Mouse (Mus musculus) kidney, adult 8-10 months (tissue): ENCODE measurements at regions not wholly inside any gene's neighbourhood (a gene's known extent, or its start where the extent isn't known, plus 50 kb on each side); places are given as distances from the start of the nearest gene placed in this dataset.
A peak's percentile ranks its signal among the peaks of the same experiment; 100 is the strongest.

Experiments
- DNase-seq, 2 experiments: peaks; one replicate each; pipeline ENCODE4 v3.0.0; 2022

- DNase-seq: no peak
Observed at GRCm38 (mm10) chr17:49149896-49150295, 217.7 kb downstream of the Lrfn2 start.

DNA sequence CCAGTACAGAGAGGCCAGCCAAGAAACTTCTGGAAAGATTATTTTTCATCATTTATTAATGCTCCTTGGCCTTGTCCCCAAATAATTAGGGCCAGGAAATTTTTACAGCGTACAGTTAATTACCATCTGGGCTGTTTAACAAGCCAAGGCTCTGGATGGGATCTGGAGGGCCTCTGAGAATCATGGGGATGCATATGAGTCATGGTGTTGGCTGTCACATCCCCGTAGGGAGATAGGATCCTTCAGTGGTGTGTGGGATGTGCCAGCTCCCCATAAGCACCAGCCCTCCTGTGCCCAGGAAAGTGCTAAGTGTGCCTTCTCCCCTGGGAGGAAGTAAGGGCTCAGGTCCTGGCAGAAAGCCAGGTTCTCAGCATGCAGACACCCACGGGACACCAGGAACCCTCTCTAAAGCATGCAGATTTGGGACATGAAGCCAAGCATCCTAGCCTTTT lies 218.8 kb downstream of the Lrfn2 start:
- peak; percentile 6 to 31 for DNase-seq

DNA sequence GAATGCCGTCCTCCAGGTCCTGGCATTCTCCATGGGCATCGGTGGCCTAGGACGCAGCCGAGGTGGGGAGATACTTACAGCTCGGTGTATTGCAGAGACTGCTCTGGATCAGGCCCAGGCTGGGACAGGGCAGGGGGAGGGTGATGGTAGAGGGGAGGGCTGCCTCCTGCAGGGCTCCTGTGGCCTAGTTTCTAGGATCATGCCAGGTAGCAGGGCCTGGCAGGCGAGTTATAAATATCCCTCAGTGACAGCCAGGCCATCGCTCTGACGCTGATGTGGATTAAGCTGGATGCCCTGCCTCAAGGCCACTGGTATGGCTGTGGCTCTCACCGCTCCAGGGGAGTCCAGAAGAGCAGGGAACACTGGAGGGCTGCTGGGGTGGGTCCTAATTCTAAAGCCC lies 221.8 kb downstream of the Lrfn2 start:
- no peak for DNase-seq

- DNase-seq: no peak
Observed at GRCm38 (mm10) chr17:49155001-49155515, 222.9 kb downstream of the Lrfn2 start.

GRCm38 (mm10) chr17:49157586-49157985 lies 225.4 kb downstream of the Lrfn2 start:
- DNase-seq: no peak

DNA sequence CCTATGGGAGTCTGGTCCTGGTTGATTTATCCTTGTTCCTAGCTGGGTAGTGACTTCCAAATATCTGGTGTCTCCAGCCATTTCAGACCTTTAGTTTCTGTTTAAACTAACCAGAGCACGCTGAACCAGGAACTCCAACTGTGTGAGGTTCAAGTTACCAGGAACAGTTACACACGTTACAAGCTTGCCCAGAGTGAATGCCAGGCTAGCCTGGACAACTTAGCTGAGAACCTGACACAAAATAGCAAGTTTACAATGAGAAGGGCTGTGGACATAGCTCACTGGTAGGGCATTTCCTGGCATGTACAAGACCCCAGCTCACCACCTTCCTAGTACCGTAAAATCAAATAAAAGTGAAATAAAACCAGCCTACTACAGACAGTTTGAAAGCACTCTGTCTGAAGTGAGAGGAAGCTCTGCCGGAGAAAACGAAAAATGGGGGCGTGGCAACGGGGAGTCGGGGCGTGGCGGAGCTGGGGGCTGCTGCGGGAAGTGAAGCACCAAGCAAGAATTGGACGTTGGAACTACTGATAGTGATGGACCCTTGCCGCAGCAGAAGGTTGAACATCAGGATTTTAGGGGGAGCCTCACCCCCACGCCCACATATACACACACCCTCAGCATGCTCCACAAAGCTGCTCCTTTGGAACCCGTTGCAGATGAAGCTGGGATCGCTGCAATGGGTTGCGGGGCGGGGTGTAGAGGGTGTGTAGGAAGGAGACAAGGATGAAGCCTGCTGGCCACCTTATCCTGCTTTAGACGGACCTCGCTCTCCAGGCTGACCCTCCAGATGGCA lies 239.3 kb downstream of the Lrfn2 start:
- DNase-seq: no peak

DNA sequence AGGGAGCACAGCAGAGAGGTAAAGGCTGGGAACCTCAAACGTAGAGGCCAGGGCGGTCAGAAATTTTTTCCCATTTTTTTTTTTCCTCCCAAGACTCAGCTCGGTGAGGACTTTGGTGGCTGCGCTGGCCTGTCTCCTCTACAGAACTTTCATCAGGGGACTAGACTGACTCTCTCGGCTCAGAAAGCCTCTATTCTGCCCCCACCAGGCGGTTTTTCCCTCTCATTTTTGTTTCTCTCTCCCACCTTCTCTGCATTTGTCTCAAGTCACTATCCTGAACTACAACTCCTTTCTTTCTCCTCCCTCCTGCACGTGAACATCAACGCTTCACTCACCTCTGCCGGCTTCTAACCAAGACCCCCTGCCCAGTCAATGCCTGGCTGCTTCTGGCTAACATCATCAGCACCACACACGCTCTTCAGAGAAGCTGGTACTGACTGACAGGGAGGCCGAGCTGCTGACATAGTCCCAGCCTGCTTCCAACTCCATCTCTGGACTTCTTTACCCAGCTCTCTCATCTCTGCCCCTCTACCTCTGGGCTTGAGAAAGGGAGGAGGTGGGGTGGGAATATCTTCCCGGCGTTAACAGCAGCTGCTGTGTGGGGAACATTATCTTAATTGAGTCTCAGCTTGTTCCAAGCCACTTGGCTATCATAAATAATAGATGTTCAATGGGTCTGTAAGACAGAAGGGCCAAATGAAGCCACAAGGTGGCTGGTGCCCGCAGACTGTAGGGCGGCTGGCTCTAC lies 240.0 kb downstream of the Lrfn2 start:
- DNase-seq: no peak

DNA sequence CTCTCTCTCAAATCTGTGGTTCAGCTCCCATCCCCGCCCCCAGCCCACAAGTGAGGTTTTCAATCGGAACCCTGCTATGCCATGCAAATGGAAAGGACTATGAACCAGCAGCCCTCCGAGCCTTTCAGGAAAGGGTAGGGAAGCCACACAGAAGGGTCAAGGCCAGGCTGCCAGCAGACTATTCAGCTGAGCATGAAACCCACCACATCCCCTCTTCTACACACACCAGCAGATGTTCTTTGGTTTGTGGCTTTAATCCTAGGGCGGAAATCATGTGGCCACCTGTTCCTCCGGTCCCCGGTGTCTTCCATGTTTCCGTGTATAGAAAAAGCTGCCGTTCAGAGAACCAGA lies 240.6 kb downstream of the Lrfn2 start:
- no peak for DNase-seq

DNA sequence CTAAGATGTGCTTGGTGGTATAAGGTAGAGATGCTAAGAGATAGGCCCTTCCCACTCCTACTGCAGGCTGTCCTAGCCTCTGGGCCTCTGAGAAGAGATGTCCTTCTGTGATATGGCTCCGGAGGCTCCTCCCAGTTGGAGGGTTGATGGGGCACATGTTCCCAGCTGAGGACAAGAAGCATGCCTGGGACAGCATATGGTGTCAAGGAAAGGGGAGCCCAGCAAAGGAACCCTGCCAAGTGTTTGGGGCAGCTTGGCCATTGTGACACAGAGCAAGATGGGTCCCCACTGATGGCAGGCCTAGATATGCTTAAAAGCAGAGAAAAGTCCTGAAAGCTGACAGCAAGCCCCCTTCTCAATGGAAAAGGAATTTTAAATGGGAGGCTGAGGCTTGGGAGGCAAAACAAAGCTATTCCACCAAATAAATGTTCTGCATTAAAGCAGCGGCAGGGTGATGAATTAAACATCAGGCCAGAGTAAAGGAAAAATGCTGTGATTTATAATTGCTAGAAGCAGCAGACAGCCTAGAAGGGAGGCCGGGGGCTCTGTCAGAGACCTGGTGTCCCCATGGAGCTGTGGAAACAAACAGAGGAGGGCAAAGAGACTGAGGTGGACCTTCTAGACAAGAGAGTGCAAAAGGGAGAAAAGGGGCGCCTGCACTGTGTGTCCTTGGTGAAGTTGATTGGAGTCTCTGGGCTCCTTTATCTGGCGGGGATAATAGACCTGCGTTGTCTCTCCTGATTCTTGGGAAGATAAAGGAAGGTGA lies 246.0 kb downstream of the Lrfn2 start:
- DNase-seq: no peak

DNA sequence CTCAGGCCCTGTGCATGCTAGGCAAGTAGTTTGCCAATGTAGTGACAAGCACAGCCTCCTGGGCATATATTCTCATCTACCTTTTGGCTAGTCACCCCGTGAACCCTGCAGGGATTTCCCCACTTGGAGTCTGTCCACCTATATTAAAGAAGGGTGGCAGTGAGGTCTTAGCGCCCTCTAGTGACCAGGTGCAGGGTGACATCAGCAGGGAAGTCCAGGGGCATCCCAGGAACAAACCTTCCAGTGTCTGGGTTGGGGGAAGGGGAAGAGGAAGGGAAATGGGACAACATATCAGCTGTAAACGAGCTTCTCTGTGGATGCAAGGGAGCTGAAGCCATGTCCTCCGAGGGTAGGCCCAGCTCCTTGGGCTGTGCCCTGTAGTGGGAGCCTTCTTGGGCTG lies 245.7 kb upstream of the Mocs1 start:
- DNase-seq: peak; percentile 24 to 62

DNA sequence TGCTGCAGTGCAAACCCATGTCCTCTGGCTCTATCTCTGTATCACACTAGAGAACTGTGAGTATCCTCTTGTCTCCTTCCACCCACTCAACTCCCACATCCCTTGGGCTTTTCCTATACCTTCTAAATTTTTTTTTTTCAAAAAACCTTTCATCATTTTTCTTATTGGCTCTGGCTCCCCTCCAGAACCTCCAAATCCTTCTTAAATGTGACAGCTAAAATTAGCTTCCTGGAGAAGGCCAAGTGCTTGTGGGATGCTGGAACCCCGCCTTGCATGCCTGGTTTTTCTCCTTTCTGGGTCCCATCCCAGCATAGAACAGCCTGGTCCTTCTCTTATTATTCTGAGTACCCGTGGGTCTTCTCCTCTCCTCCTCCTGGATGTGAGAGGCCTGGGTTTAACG lies 244.2 kb upstream of the Mocs1 start:
- no peak for DNase-seq

- DNase-seq: no peak
Observed at GRCm38 (mm10) chr17:49185052-49185612, 243.0 kb upstream of the Mocs1 start.

DNA sequence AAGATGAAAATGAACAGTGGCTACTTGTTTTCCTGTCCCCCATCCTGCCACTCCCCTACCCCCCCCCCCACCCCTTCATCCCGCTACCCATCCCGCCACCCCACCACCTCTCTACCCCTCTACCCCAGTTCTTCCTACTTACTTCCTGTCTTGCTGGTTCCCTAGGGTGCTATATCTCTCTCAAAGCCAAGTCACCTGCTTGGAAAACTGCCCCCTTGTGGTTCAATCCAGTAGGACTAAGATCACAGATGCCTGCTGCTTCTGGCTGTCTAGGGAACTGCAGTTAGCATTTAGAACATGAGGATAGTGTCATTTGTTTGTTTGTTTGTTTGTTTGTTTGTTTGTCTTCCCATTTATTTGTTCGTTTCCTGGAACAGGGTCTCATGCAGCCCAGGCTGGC lies 238.4 kb upstream of the Mocs1 start:
- DNase-seq: peak; percentile 9 to 37

DNA sequence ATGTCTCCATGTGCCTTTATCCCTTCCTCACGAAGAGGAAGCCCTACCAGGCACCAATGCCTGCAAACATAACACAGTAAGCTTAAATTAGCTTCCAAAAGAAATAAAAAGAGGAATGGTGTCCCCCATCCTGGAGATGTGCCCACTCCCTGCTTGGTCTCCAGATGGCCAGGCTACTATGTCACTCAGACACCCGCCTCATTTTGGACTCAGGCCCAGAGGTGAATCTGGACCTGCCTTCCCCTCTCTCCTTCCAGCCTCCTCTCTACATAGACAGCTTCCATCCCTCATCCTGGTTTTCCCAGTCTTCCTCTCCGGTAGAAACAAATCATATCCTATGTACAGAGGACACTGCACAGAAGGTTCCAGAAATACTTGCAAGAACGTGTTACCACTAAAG lies 237.8 kb upstream of the Mocs1 start:
- DNase-seq: no peak

DNA sequence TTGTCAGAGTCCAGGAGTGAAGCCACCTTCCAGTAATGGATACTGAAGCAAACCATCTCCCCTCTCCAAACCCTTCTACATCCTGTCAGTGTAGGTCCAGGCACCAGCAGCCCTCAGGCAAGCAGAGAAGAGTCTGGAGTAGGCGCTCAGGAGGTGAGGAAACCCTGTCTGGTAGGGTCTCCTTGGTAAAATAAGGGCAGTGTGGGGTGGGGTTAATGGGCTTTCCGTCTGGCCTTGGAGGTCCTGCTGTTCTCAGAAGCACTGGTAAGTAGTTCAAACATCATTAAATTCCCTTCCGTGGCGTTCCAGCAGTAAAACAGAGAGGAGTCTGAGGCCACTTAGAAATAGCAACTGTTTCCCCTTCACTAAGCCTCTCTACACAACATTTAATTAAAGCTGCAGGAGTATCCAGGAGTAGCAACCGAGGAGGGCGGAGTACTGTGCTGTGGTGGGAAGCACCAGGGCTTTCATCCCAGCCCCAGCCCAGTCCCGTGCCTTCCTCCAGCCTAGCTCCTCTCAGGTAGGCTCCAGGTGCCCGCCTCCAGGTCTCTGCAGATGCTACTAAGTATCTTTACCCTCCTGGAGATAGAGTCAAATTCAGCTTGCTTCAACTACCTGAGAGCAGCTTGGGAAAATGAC lies 232.0 kb upstream of the Mocs1 start:
- DNase-seq: no peak

DNA sequence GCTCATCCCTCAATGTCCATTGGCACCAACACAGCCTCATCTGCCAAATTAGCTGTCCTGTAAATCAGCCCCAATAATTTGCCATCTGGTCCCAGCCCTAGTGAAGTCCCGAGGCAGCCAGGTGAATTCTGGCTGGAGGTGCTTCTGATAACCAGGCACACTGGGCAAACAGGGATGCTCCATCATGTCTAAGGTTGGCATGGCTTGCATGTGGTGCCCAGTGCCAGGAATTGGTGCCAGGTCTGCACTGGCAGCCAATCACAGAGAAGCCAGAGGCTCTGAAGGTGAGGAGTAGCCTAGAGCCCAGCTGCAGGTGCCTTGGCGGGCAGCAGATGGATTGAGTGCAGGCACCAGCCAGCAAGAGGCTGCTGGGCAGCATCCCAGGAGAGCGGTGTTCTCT lies 226.7 kb upstream of the Mocs1 start:
- DNase-seq: no peak

DNA sequence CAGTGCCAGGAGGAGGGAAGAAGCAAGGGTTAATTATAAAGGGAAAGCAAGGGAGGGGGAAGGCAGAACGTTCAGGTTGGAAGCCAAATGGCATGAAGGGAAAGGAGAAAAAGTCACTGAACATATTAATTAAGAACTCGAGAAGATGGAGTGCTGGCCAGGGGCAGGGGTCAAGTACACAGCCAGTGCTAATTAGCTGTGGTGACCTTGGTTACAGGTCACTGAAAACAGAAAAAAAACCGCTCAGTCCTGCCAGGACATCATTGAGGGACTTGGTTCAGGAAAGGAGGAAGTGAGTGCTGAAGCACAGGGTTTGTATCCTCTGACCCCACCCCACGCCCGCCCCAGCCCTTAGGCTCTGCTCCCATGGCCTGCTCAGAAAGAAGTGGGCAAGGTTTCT lies 223.1 kb upstream of the Mocs1 start:
- DNase-seq: peak; percentile 26 to 60

- DNase-seq: no peak
Observed at GRCm38 (mm10) chr17:49205564-49205963, 222.6 kb upstream of the Mocs1 start.

DNA sequence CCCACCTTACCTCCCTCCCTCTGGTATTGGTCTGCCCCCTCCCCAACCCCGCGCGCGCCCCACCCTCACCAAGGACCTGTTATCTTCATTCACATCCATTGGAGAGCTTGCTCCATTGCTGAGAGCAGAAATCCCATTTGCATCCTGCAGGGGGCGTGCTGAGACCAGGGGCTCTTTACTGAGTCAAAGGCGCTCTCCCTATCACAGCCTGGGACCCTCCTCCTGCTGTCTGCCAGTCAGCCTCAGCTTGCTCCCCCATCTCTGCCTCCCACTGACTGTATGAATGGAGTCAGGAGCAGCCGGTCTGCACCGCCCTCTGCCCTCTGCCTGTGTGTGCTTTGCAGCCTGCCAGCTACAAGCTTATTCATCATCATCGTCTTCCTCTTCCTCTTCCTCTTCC lies 221.5 kb upstream of the Mocs1 start:
- DNase-seq: no peak

GRCm38 (mm10) chr17:49208315-49208820 lies 219.8 kb upstream of the Mocs1 start:
- no peak for DNase-seq

- no peak for DNase-seq
Observed at GRCm38 (mm10) chr17:49212918-49213317, 215.2 kb upstream of the Mocs1 start.

- no peak for DNase-seq
Observed at GRCm38 (mm10) chr17:49215281-49215680, 212.9 kb upstream of the Mocs1 start.
